Mouse (Mus musculus) frontal cortex, postnatal 36 days (tissue): ENCODE results near the gene AF366264.
"Not testable (repeated sequence)": the region's sequence is repeated elsewhere in the genome, so short reads cannot be mapped to it uniquely, and the experiment has no call there.

Source experiments
- DNase-seq, 2 experiments: peaks; one replicate each; pipeline ENCODE4 v3.0.0; 2022; ENCODE audit warnings: low spot score in 2 of 2

AF366264 gene

GRCm38 (mm10) chr8:13838289-13838688, at the start of gene AF366264:
Gene AF366264 (minus strand): TSS chr8:13838389.
- DNase-seq: not testable (repeated sequence)

DNA sequence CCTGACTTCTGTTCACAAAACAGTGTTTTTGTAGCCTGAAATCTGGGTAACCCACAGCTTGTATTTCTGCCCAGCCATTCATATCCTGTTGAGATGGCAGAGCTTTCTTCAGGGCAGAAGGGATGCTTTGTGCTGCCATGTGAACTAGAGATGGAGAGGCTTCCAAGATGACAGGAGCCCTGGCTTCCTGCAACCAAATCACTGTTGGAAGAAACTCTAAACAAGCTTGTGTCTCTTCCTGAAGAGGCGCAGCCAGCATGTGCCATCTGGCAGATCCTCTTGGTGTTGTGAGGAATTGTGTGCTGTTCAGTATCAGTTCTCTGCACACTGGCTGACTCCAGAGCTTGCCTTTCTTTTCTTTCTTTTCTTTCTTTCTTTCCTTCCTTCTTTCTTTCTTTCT, 5.1 kb upstream of the AF366264 start:
- not testable (repeated sequence) for DNase-seq

- DNase-seq: no peak
Observed at GRCm38 (mm10) chr8:13828598-13829172, 9.5 kb downstream of the AF366264 start.

- DNase-seq: no peak
Observed at GRCm38 (mm10) chr8:13799566-13799965, 38.6 kb downstream of the AF366264 start.

DNA sequence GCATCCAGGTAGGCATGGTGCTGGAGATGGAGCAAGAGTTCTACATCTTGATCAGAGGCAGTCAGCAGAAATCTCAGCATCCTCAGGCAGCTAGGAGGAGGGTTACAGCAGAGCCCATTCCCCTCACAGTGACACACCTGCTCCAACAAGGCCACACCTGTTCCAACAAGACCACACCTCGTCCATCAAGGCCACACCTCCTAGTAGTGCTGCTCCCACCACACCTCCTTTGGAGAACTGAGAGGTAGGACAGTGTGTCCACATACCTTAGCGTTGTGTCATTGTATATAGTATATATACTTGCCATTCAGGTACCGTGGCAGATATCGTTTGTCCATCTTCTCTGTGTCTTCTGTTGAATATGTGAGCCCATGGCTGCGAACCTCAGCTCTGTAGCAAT, 40.5 kb downstream of the AF366264 start:
- no peak for DNase-seq

DNA sequence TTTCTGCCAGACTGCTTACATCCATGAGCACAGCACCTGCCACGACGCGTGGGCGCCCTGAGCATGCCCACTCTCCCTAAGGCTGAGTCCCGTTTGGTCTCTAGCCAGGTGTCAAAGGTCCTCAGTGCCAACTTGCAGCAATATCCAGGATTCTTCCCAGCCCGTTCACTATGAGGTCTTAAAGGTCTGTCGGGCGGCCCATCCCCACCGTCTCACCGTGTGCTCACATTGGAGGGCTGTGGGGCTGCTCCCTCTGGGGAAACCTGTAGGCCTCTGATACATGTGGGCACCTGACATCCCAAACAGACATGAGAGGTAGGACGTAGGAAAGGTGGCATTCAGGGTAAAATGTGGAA, 44.5 kb downstream of the AF366264 start:
- DNase-seq: no peak

DNA sequence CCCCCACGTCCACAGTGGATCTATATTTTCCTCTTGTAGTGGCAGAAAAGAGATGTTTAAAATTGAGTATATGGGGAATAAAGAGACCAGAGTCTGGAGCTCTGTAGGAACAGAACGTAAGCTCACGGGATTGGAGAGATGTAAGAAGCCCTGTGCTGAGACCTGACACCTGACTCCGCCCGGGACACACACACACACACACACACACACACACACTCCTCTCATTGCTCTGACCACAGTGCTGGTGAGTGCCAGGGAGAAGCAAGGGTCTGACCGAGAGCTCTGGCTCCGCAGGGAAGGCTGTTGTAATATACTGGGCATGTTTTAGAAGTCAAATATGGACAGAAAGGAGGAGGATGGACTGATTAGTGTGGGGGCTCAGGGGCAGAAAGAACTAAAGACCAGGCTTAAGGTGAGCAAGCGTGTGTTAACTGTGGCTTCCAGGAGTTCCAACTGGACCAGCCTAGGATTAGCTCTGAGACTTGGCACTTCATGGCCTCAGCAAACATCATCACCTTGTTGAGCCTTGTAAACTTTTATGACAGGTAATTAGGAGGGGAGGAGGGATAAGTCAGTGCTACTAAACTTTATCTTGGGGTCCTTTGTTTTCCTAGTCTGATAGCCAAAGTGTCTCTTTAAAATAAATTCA, 45.0 kb downstream of the AF366264 start:
- DNase-seq: no peak

GRCm38 (mm10) chr8:13789606-13790005, 48.6 kb downstream of the AF366264 start:
- no peak for DNase-seq

- peak; percentile 92 to 94 for DNase-seq
Observed at GRCm38 (mm10) chr8:13785764-13786299, 52.4 kb downstream of the AF366264 start.

- DNase-seq: peak; percentile 81 to 88
Observed at GRCm38 (mm10) chr8:13785250-13785763, 52.9 kb downstream of the AF366264 start, which contains the start of gene Upf3a. Gene Upf3a (plus strand): TSS chr8:13785615.
